Mouse (Mus musculus) bone marrow, adult 2 months (tissue): ENCODE data around the gene Sltm.

ENCODE experiments used
- CTCF ChIP-seq: fragments of 200-500 bp; IDR thresholded peaks from 2 replicates; pipeline ENCODE4 v1.5.1; 2011; ENCODE audit warnings: low read length, control low read depth; ENCODE audit not compliant: control insufficient read depth, insufficient read depth
- POLR2A ChIP-seq: fragments of 200-500 bp; IDR thresholded peaks from 2 replicates; pipeline ENCODE4 v1.6.1; 2011; ENCODE audit warnings: low read depth, mild to moderate bottlenecking, control low read depth, low read length, borderline replicate concordance; ENCODE audit not compliant: control insufficient read depth

DNA sequence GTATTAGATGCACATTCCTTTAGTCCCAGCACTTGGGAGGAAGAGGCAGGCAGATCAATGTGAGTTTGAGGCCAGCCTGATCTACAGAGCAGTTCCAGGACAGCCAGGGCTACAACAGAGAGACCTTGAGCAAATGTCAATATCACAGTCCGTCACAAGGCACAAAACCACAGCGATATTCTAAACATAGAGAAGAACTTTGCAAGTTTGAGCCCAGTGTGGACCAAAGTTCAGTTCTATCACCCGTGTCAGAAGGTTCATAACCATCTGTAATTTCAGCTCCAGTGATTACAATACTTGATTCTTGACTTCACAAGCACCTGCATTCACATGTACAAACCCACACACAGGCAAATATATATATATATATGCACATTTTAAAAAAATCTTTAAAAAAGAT, 21.9 kb upstream of the Sltm start:
- TF ChIP-seq CTCF (no peak), POLR2A (no peak)
